Mouse (Mus musculus): Measurements from ENCODE around the gene Sult2a8.
"Not testable (repeated sequence)": the region's sequence is repeated elsewhere in the genome, so short reads cannot be mapped to it uniquely, and the experiment has no call there.

GRCm38 (mm10) chr7:14399363-14399762 is 47.2 kb downstream of the Sult2a8 start:
- TF ChIP-seq CTCF (IDR thresholded peaks at IDR 0.05; ENCODE audit: borderline replicate concordance, extremely low read depth, insufficient read depth, insufficient read length); POLR2A (IDR thresholded peaks at IDR 0.05; ENCODE audit: borderline replicate concordance, extremely low read depth, insufficient read depth, insufficient read length, poor library complexity, severe bottlenecking): not testable (repeated sequence)
